ENCODE assay signal across 29 mouse cellular contexts in the genomic region with DNA sequence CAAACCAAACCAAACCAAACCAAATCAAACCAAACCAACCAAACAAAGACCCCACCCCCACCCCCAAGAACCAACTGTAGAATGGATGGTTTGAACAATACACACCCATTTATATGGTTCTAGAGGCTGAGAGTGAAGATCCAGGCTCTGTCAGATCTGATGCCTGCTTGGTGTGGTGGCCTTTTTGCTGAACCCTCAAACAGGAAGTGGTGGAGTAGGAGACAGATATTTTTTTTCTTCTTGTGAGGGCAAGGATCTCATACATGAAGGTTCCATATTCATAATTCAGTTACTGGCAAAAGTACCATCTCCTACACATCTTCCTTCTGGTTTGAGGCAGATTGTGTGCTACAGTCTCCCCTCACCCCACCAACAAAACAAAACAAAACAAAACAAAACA. TPM values are rescaled to one million over a fixed set of nuclear protein-coding genes. Genes with fewer than 3 reads are reported as not detected.
DNase-seq lines count a peak whose midpoint lies in the region; ATAC-seq and TF ChIP-seq lines count a peak whose summit lies in the region.
"Had no signal": no experiment of that assay in that cellular context is flagged by ENCODE, and none has a peak within 500 bp of the region (broad histone marks: within the 10 kb centered on the region; RNA-seq: fewer than 3 reads in every experiment).

No protein-coding gene starts in this region.

- no peaks in the 10 kb centered on the region for H3K9me3 ChIP-seq in MEL (replicated peaks; ENCODE audit: insufficient read depth, low read length)
- no peaks in the 10 kb centered on the region for H3K9me3 ChIP-seq in kidney, embryonic 16.5 days (ENCODE audit: low read length)
- H3K9me3 ChIP-seq: forebrain, embryonic 13.5 days; heart, embryonic 10.5 days; limb, embryonic 12.5 days; midbrain, embryonic 12.5 days; neural tube, embryonic 12.5 days; stomach, embryonic 15.5 days had no signal

- H3K4me1 ChIP-seq in MEL (ENCODE audit: control insufficient read depth in 1 of 2, insufficient read depth in 2 of 2, low read length in 2 of 2) = peaks cover 25 to 32% of the 10 kb centered on the region in 2 experiments
- no peaks in the 10 kb centered on the region for H3K4me1 ChIP-seq in kidney, embryonic 16.5 days (ENCODE audit: insufficient read depth, low read length)
- H3K4me1 ChIP-seq: forebrain, embryonic 13.5 days; heart, embryonic 10.5 days; limb, embryonic 12.5 days; midbrain, embryonic 12.5 days; neural tube, embryonic 12.5 days; stomach, embryonic 15.5 days had no signal

- DNase-seq in CD4-positive helper T cell, adult 2 months (ENCODE audit: low read depth, low spot score) = peak; percentile 63
- peak; percentile 51 for DNase-seq in MEL (ENCODE audit: low read depth, low spot score)
- DNase-seq in thymus, postnatal 0 days (ENCODE audit: low spot score) = peak; percentile 69
- no peak for DNase-seq in kidney, postnatal 10 days
- no peak for DNase-seq in left cerebral cortex, adult 11 months (ENCODE audit: low spot score)
- DNase-seq in left cerebral cortex, adult 2 months (ENCODE audit: extremely low spot score in 1 of 2, low spot score in 2 of 2) = no peak
- DNase-seq: adrenal gland, adult 2 months; B cell, adult 2 months; cerebellum, adult 11-12 months; cerebellum, postnatal 25 days; embryo, embryonic 11 days; kidney, adult 11 months; lung, adult 18-20 months; lung, postnatal 10 days; retina, postnatal 1 day; right cerebral cortex, postnatal 4 days had no signal

- TF ChIP-seq POLR2A in MEL (IDR thresholded peaks at IDR 0.05; ENCODE audit: control insufficient read depth in 1 of 2, insufficient read depth in 1 of 2, low read depth in 1 of 2, low read length in 2 of 2, poor library complexity in 1 of 2) = no peak

- intact Hi-C loops in left cerebral cortex, adult 2 months (cut with DNase I) = no loop called here

- peaks cover 0 to 34% of the 10 kb centered on the region in 2 experiments; a peak in 2 of 4 replicates for H3K36me3 ChIP-seq in MEL (ENCODE audit: control insufficient read depth in 1 of 2, insufficient read depth in 2 of 2, low read length in 2 of 2)
- H3K36me3 ChIP-seq in kidney, embryonic 16.5 days (ENCODE audit: insufficient read depth, low read length) = no peaks in the 10 kb centered on the region
- H3K36me3 ChIP-seq: heart, embryonic 10.5 days; limb, embryonic 12.5 days; midbrain, embryonic 12.5 days; neural tube, embryonic 12.5 days; stomach, embryonic 15.5 days had no signal

- H3K9ac ChIP-seq in MEL (ENCODE audit: control insufficient read depth, low read depth, low read length, poor library complexity, severe bottlenecking) = no peak overlapping the region
- H3K9ac ChIP-seq in kidney, embryonic 16.5 days (replicated peaks; ENCODE audit: low read length) = no peak overlapping the region
- H3K9ac ChIP-seq: forebrain, embryonic 13.5 days; limb, embryonic 12.5 days; midbrain, embryonic 12.5 days; neural tube, embryonic 12.5 days; stomach, embryonic 15.5 days had no signal

- TF ChIP-seq CTCF in MEL (IDR thresholded peaks at IDR 0.05 in 2 of 3, conservative IDR thresholded peaks at IDR 0.05 in 1 of 3; ENCODE audit: control insufficient read depth in 1 of 3, insufficient read depth in 1 of 3, low read depth in 2 of 3, low read length in 3 of 3, poor library complexity in 1 of 3, severe bottlenecking in 1 of 3) = no peak
- TF ChIP-seq CTCF in left cerebral cortex, adult 2 months (IDR thresholded peaks at IDR 0.05) = no peak

- no peaks in the 10 kb centered on the region for H3K79me2 ChIP-seq in MEL (ENCODE audit: control insufficient read depth, insufficient read depth, low read length, poor library complexity)

- no peak for TF ChIP-seq EP300 in MEL (IDR thresholded peaks at IDR 0.05; ENCODE audit: low read depth in 1 of 2, low read length in 2 of 2)

- no peak for TF ChIP-seq RAD21 in MEL (IDR thresholded peaks at IDR 0.05; ENCODE audit: low read depth, low read length)

- no peak overlapping the region for H3K27ac ChIP-seq in MEL (ENCODE audit: control insufficient read depth, low read depth, low read length)
- no peak overlapping the region for H3K27ac ChIP-seq in left cerebral cortex, adult 2 months
- H3K27ac ChIP-seq in kidney, embryonic 16.5 days (ENCODE audit: low read length) = no peak overlapping the region
- H3K27ac ChIP-seq: forebrain, embryonic 13.5 days; heart, embryonic 10.5 days; kidney, postnatal 0 days; limb, embryonic 12.5 days; midbrain, embryonic 12.5 days; neural tube, embryonic 12.5 days; stomach, embryonic 15.5 days had no signal

- H3K4me2 ChIP-seq in kidney, embryonic 16.5 days (replicated peaks; ENCODE audit: low read depth, low read length) = no peak overlapping the region
- H3K4me2 ChIP-seq: forebrain, embryonic 13.5 days; limb, embryonic 12.5 days; liver, embryonic 11.5 days; midbrain, embryonic 12.5 days; neural tube, embryonic 12.5 days; stomach, embryonic 15.5 days had no signal

- no peak overlapping the region for H3K4me3 ChIP-seq in MEL (ENCODE audit: control insufficient read depth in 1 of 2, insufficient read depth in 1 of 2, low read depth in 2 of 2, low read length in 2 of 2)
- no peak overlapping the region for H3K4me3 ChIP-seq in left cerebral cortex, adult 2 months
- no peak overlapping the region for H3K4me3 ChIP-seq in kidney, embryonic 16.5 days (ENCODE audit: low read length)
- H3K4me3 ChIP-seq: forebrain, embryonic 13.5 days; heart, embryonic 10.5 days; limb, embryonic 12.5 days; midbrain, embryonic 12.5 days; neural tube, embryonic 12.5 days; stomach, embryonic 15.5 days had no signal

- H3K27me3 ChIP-seq in MEL (ENCODE audit: control insufficient read depth in 1 of 2, insufficient read depth in 2 of 2, low read length in 2 of 2) = no peaks in the 10 kb centered on the region
- H3K27me3 ChIP-seq in kidney, embryonic 16.5 days (ENCODE audit: insufficient read depth, low read length) = no peaks in the 10 kb centered on the region
- H3K27me3 ChIP-seq: forebrain, embryonic 13.5 days; limb, embryonic 12.5 days; midbrain, embryonic 12.5 days; neural tube, embryonic 12.5 days; stomach, embryonic 15.5 days had no signal

- ATAC-seq in megakaryocyte, adult 5-6 weeks (ENCODE audit: poor library complexity, severe bottlenecking) = peak; percentile 35
- ATAC-seq in kidney, embryonic 16.5 days (ENCODE audit: low FRiP score, low TSS enrichment) = no peak
- ATAC-seq: forebrain, embryonic 13.5 days; hindbrain, embryonic 16.5 days had no signal

TF ChIP-seq in MEL, 35 proteins besides CTCF, POLR2A, EP300 and RAD21:
- TF ChIP-seq SIN3A (IDR thresholded peaks at IDR 0.05; ENCODE audit: low read length) (0 out of 2 replicates have a peak, but pooled peaks have one; percentile 16), E2F4 (IDR thresholded peaks at IDR 0.05; ENCODE audit: borderline replicate concordance, low read depth, low read length) (no peak), ZKSCAN1 (IDR thresholded peaks at IDR 0.05; ENCODE audit: low read depth, low read length) (no peak), ZC3H11A (IDR thresholded peaks at IDR 0.05; ENCODE audit: low read depth, low read length) (no peak), SMC3 (IDR thresholded peaks at IDR 0.05; ENCODE audit: low read depth, low read length) (no peak), NELFE (IDR thresholded peaks at IDR 0.05; ENCODE audit: low read depth, low read length) (no peak), MYC (IDR thresholded peaks at IDR 0.05; ENCODE audit: low read depth, low read length) (no peak), ELF1 (IDR thresholded peaks at IDR 0.05; ENCODE audit: low read depth, low read length) (peak; percentile 57; the same call in 1 of the 2 replicates), ZNF384 (IDR thresholded peaks at IDR 0.05; ENCODE audit: low read depth, low read length) (peak; percentile 85), GATA1 (IDR thresholded peaks at IDR 0.05; ENCODE audit: low read depth, low read length) (no peak), ZMIZ1 (IDR thresholded peaks at IDR 0.05; ENCODE audit: low read depth, low read length) (no peak), MEF2A (IDR thresholded peaks at IDR 0.05; ENCODE audit: extremely low read depth, insufficient replicate concordance, low read depth, low read length, poor library complexity, severe bottlenecking) (no peak), CHD2 (IDR thresholded peaks at IDR 0.05; ENCODE audit: low read length) (no peak), USF2 (IDR thresholded peaks at IDR 0.05; ENCODE audit: borderline replicate concordance in 1 of 2, insufficient read depth in 1 of 2, low read depth in 1 of 2, low read length in 2 of 2) (no peak), MAX (IDR thresholded peaks at IDR 0.05; ENCODE audit: low read length) (no peak), BHLHE40 (IDR thresholded peaks at IDR 0.05; ENCODE audit: borderline replicate concordance, low read depth, low read length) (no peak)

RNA-seq across cellular contexts. Expression of a gene that starts 36.5 kb away (rescaled TPM):
- total RNA-seq in MEL (2012; rRNA removed) = 0.19 and 0.39 TPM in 2 replicates
- polyA plus RNA-seq in MEL (2012; ENCODE audit: insufficient read depth in 1 of 2, insufficient read length in 2 of 2, low read depth in 1 of 2, low replicate concordance in 2 of 2, missing spikeins in 1 of 2) = under 1 TPM in 1 of 2 experiments, not detected in 1; 0.11 TPM
- total RNA-seq in megakaryocyte, adult 5-6 weeks (2015) = 16.2 and 17.5 TPM in 2 replicates
- 3.0 and 5.1 TPM in 2 replicates for total RNA-seq in megakaryocyte, adult 5-6 weeks (2017)
- polyA plus RNA-seq in thymus, postnatal 0 days (2015; fragmentation: Nextera tagmentation; extraction: Ambion mirVana) = 2.0 and 3.1 TPM in 2 replicates
- under 1 TPM; 0.11 to 0.12 TPM for total RNA-seq in left cerebral cortex, adult 2 months (2021)
- 0.05 and 0.08 TPM in 2 replicates for polyA plus RNA-seq in kidney, embryonic 16.5 days (2015; fragmentation: Nextera tagmentation; extraction: Ambion mirVana)
- total RNA-seq: layer of hippocampus, adult 18-20 months; layer of hippocampus, postnatal 14 days had no signal
- polyA plus RNA-seq: forebrain, embryonic 13.5 days; kidney, postnatal 0 days; limb, embryonic 12.5 days; midbrain, embryonic 12.5 days had no signal

Comparison
In these comparisons a context has a peak if more than half of its experiments do, and no peak if none do; other contexts are left out.
1. DNase-seq: peak in CD4-positive helper T cell, adult 2 months (single experiment), MEL (single experiment) and thymus, postnatal 0 days (single experiment); none in kidney, postnatal 10 days (single experiment), left cerebral cortex, adult 11 months (single experiment) and left cerebral cortex, adult 2 months (0 of 2).